Mouse (Mus musculus): ENCODE results near the gene Sarnp. TPM values are rescaled to one million over a fixed set of nuclear protein-coding genes. Genes with fewer than 3 reads are reported as not detected.

Gene Sarnp
- polyA plus RNA-seq, 1 experiment: 45.2 TPM

- Histone ChIP-seq H3K4me3 (replicated peaks; ENCODE audit: control insufficient read depth, low read depth, low read length) (no peak overlapping the region), H3K27ac (ENCODE audit: control insufficient read depth, insufficient read depth, low read depth, low read length, poor library complexity) (no peak overlapping the region), H3K4me1 (ENCODE audit: control insufficient read depth, insufficient read depth, low read length) (no peaks in the 10 kb centered on the region)
- no peak for TF ChIP-seq CTCF (IDR thresholded peaks at IDR 0.05; ENCODE audit: control insufficient read depth, insufficient read depth, low read length)
- no peak for TF ChIP-seq POLR2A (IDR thresholded peaks at IDR 0.05; ENCODE audit: borderline replicate concordance, control insufficient read depth, low read depth, low read length)
Measured at GRCm38 (mm10) chr10:128861176-128861575, 44.0 kb downstream of the Sarnp start.

GRCm38 (mm10) chr10:128866042-128866441 lies 48.9 kb downstream of the Sarnp start:
- H3K27ac ChIP-seq (ENCODE audit: control insufficient read depth, insufficient read depth, low read depth, low read length, poor library complexity): no peak overlapping the region
- TF ChIP-seq POLR2A (IDR thresholded peaks at IDR 0.05; ENCODE audit: borderline replicate concordance, control insufficient read depth, low read depth, low read length) (no peak), CTCF (IDR thresholded peaks at IDR 0.05; ENCODE audit: control insufficient read depth, insufficient read depth, low read length) (no peak)
- H3K4me3 ChIP-seq (replicated peaks; ENCODE audit: control insufficient read depth, low read depth, low read length): no peak overlapping the region
- 70% methylated on average over 3 of the region's 3 CpGs for WGBS
- H3K4me1 ChIP-seq (ENCODE audit: control insufficient read depth, insufficient read depth, low read length): no peaks in the 10 kb centered on the region

- H3K4me3 ChIP-seq (replicated peaks; ENCODE audit: control insufficient read depth, low read depth, low read length): no peak overlapping the region
- no peaks in the 10 kb centered on the region for H3K4me1 ChIP-seq (ENCODE audit: control insufficient read depth, insufficient read depth, low read length)
- no peak overlapping the region for H3K27ac ChIP-seq (ENCODE audit: control insufficient read depth, insufficient read depth, low read depth, low read length, poor library complexity)
- 91% methylated on average over 1 of the region's 1 CpGs for WGBS
- TF ChIP-seq CTCF (IDR thresholded peaks at IDR 0.05; ENCODE audit: control insufficient read depth, insufficient read depth, low read length): no peak
- TF ChIP-seq POLR2A (IDR thresholded peaks at IDR 0.05; ENCODE audit: borderline replicate concordance, control insufficient read depth, low read depth, low read length): no peak
Measured at GRCm38 (mm10) chr10:128866518-128866917, 49.4 kb downstream of the Sarnp start.

- no peak for TF ChIP-seq POLR2A (IDR thresholded peaks at IDR 0.05; ENCODE audit: borderline replicate concordance, control insufficient read depth, low read depth, low read length)
- TF ChIP-seq CTCF (IDR thresholded peaks at IDR 0.05; ENCODE audit: control insufficient read depth, insufficient read depth, low read length): no peak
- Histone ChIP-seq H3K4me1 (ENCODE audit: control insufficient read depth, insufficient read depth, low read length) (no peaks in the 10 kb centered on the region), H3K4me3 (replicated peaks; ENCODE audit: control insufficient read depth, low read depth, low read length) (no peak overlapping the region), H3K27ac (ENCODE audit: control insufficient read depth, insufficient read depth, low read depth, low read length, poor library complexity) (no peak overlapping the region)
- 72% methylated on average over 3 of the region's 3 CpGs for whole genome bisulfite sequencing
Measured at GRCm38 (mm10) chr10:128870341-128870740, 53.2 kb downstream of the Sarnp start.

GRCm38 (mm10) chr10:128878291-128878690 lies 61.2 kb downstream of the Sarnp start:
- no peak overlapping the region for H3K4me3 ChIP-seq (replicated peaks; ENCODE audit: control insufficient read depth, low read depth, low read length)
- no peaks in the 10 kb centered on the region for H3K4me1 ChIP-seq (ENCODE audit: control insufficient read depth, insufficient read depth, low read length)
- no peak overlapping the region for H3K27ac ChIP-seq (ENCODE audit: control insufficient read depth, insufficient read depth, low read depth, low read length, poor library complexity)
- TF ChIP-seq POLR2A (IDR thresholded peaks at IDR 0.05; ENCODE audit: borderline replicate concordance, control insufficient read depth, low read depth, low read length) (no peak), CTCF (IDR thresholded peaks at IDR 0.05; ENCODE audit: control insufficient read depth, insufficient read depth, low read length) (no peak)

- 83% methylated on average over 2 of the region's 2 CpGs for WGBS
- H3K4me1 ChIP-seq (ENCODE audit: control insufficient read depth, insufficient read depth, low read length): no peaks in the 10 kb centered on the region
- TF ChIP-seq CTCF (IDR thresholded peaks at IDR 0.05; ENCODE audit: control insufficient read depth, insufficient read depth, low read length) (no peak), POLR2A (IDR thresholded peaks at IDR 0.05; ENCODE audit: borderline replicate concordance, control insufficient read depth, low read depth, low read length) (no peak)
- no peak overlapping the region for H3K4me3 ChIP-seq (replicated peaks; ENCODE audit: control insufficient read depth, low read depth, low read length)
- no peak overlapping the region for H3K27ac ChIP-seq (ENCODE audit: control insufficient read depth, insufficient read depth, low read depth, low read length, poor library complexity)
Measured at GRCm38 (mm10) chr10:128878811-128879210, 61.7 kb downstream of the Sarnp start.

GRCm38 (mm10) chr10:128882067-128882466 lies 64.9 kb downstream of the Sarnp start:
- 87% methylated on average over 5 of the region's 5 CpGs for WGBS
- H3K4me1 ChIP-seq (ENCODE audit: control insufficient read depth, insufficient read depth, low read length): no peaks in the 10 kb centered on the region
- TF ChIP-seq POLR2A (IDR thresholded peaks at IDR 0.05; ENCODE audit: borderline replicate concordance, control insufficient read depth, low read depth, low read length) (no peak), CTCF (IDR thresholded peaks at IDR 0.05; ENCODE audit: control insufficient read depth, insufficient read depth, low read length) (no peak)
- H3K27ac ChIP-seq (ENCODE audit: control insufficient read depth, insufficient read depth, low read depth, low read length, poor library complexity): no peak overlapping the region
- H3K4me3 ChIP-seq (replicated peaks; ENCODE audit: control insufficient read depth, low read depth, low read length): no peak overlapping the region

GRCm38 (mm10) chr10:128888941-128889827 lies 72.1 kb downstream of the Sarnp start:
- Histone ChIP-seq H3K27ac (ENCODE audit: control insufficient read depth, insufficient read depth, low read depth, low read length, poor library complexity) (no peak overlapping the region), H3K4me1 (ENCODE audit: control insufficient read depth, insufficient read depth, low read length) (peaks cover 2% of the 10 kb centered on the region), H3K4me3 (replicated peaks; ENCODE audit: control insufficient read depth, low read depth, low read length) (no peak overlapping the region)
- 9% methylated on average over 7 of the region's 7 CpGs for WGBS
- no peak for TF ChIP-seq CTCF (IDR thresholded peaks at IDR 0.05; ENCODE audit: control insufficient read depth, insufficient read depth, low read length)
- no peak for TF ChIP-seq POLR2A (IDR thresholded peaks at IDR 0.05; ENCODE audit: borderline replicate concordance, control insufficient read depth, low read depth, low read length)

Data from bone marrow, adult 2 months (tissue).